Comparison of ENCODE assay signal across 9 mouse cellular contexts in genomic region chr7:135487423-135487822, GRCm38 (mm10). TPM values are rescaled to one million over a fixed set of nuclear protein-coding genes. Genes with fewer than 3 reads are reported as not detected.
DNase-seq lines count a peak whose midpoint lies in the region; ATAC-seq and TF ChIP-seq lines count a peak whose summit lies in the region.
"Had no signal": no experiment of that assay in that cellular context is flagged by ENCODE, and none has a peak within 500 bp of the region (broad histone marks: within the 10 kb centered on the region; RNA-seq: fewer than 3 reads in every experiment).

No protein-coding gene starts in this region.

- H3K4me3 ChIP-seq in G1E (ENCODE audit: low read depth, low read length), result no peak overlapping the region
- H3K4me3 ChIP-seq in lung, embryonic 16.5 days (ENCODE audit: low read length), result no peak overlapping the region

- no peak overlapping the region for H3K4me2 ChIP-seq in lung, embryonic 16.5 days (ENCODE audit: low read depth, low read length)

- H3K4me1 ChIP-seq in G1E (ENCODE audit: insufficient read depth, low read depth, low read length), result 0 out of 2 replicates have a peak, but pooled peaks cover 4% of the 10 kb centered on the region
- H3K4me1 ChIP-seq in lung, embryonic 16.5 days (replicated peaks; ENCODE audit: control insufficient read depth, insufficient read depth, low read length), result no peaks in the 10 kb centered on the region

- H3K9me3 ChIP-seq in G1E (replicated peaks), result no peaks in the 10 kb centered on the region
- H3K9me3 ChIP-seq in lung, embryonic 16.5 days (ENCODE audit: control insufficient read depth, low read length), result no peaks in the 10 kb centered on the region

- no peak overlapping the region for H3K27ac ChIP-seq in lung, embryonic 16.5 days (ENCODE audit: low read length)

- no peak for ATAC-seq in G1E (ENCODE audit: extremely low read depth, insufficient number of reproducible peaks, low FRiP score, poor library complexity, severe bottlenecking)
- ATAC-seq in frontal cortex, adult (ENCODE audit: low TSS enrichment), result 0 out of 2 replicates have a peak, but pooled peaks have one; percentile 47
- ATAC-seq in lung, embryonic 16.5 days (ENCODE audit: low read depth), result peak; percentile 51; the same call in 1 of the 2 replicates
- ATAC-seq in inflammation-experienced regulatory T-cells, adult 6 months, result no peak

- H3K9ac ChIP-seq in lung, embryonic 16.5 days (ENCODE audit: low read length), result no peak overlapping the region

- WGBS in lung, embryonic 16.5 days, result 22% methylated on average over 4 of the region's 4 CpGs

- peak; percentile 67 for TF ChIP-seq CTCF in G1E (IDR thresholded peaks at IDR 0.05; ENCODE audit: low read depth, low read length)

- peaks cover 14% of the 10 kb centered on the region for H3K27me3 ChIP-seq in G1E (ENCODE audit: insufficient read depth, low read length)
- H3K27me3 ChIP-seq in lung, embryonic 16.5 days (ENCODE audit: control insufficient read depth, insufficient read depth, low read depth, low read length), result no peaks in the 10 kb centered on the region

- H3K36me3 ChIP-seq in G1E (replicated peaks), result no peaks in the 10 kb centered on the region
- H3K36me3 ChIP-seq in lung, embryonic 16.5 days (ENCODE audit: control insufficient read depth, insufficient read depth, low read length), result no peaks in the 10 kb centered on the region

- DNase-seq in CD4-positive, CD25-positive, alpha-beta regulatory T cell, adult 2 months (ENCODE audit: low read depth, low spot score), result peak; percentile 74
- DNase-seq in G1E (ENCODE audit: low spot score), result peak; percentile 16
- peak; percentile 48 for DNase-seq in cerebellum, adult 11 months
- DNase-seq in kidney, postnatal 36 days, result peak; percentile 44 to 84
- peak; percentile 35 for DNase-seq in right cerebral cortex, adult 18-20 months

RNA-seq across cellular contexts. Expression of gene Clrn3, which starts 41.0 kb away (rescaled TPM):
- total RNA-seq in G1E (2014; fragmentation: Nextera tagmentation) (not detected in 2 replicates), G1E (2017) (0.06 and 0.11 TPM in 2 replicates)
- polyA plus RNA-seq in G1E (2012), result not detected in 2 replicates
- not detected in 2 replicates for polyA plus RNA-seq in lung, embryonic 16.5 days (2015; fragmentation: Nextera tagmentation; extraction: Ambion mirVana)
- polyA plus RNA-seq in inflammation-experienced regulatory T-cells, adult 6 months (2017; shearing (Covaris generic)), result not detected
- polyA plus RNA-seq: heart, embryonic 14.5 days had no signal

RNA-seq across cellular contexts. Expression of gene Ptpre, which starts 49.9 kb away (rescaled TPM):
- total RNA-seq in G1E (2014; fragmentation: Nextera tagmentation) (154 and 161 TPM in 2 replicates), G1E (2017) (109 and 119 TPM in 2 replicates)
- polyA plus RNA-seq in G1E (2012), result 30.5 and 31.4 TPM in 2 replicates
- 2.5 and 2.6 TPM in 2 replicates for polyA plus RNA-seq in lung, embryonic 16.5 days (2015; fragmentation: Nextera tagmentation; extraction: Ambion mirVana)
- polyA plus RNA-seq in inflammation-experienced regulatory T-cells, adult 6 months (2017; shearing (Covaris generic)), result 10 to 100 TPM; 29.3 to 32.2 (median 30.3) TPM

Comparison
In these comparisons a context has a peak if more than half of its experiments do, and no peak if none do; other contexts are left out.
1. DNase-seq: peak in every context shown above with its lines; median percentile 74 in CD4-positive, CD25-positive, alpha-beta regulatory T cell, adult 2 months; 64 in kidney, postnatal 36 days; 48 in cerebellum, adult 11 months; 35 in right cerebral cortex, adult 18-20 months; 16 in G1E.
2. ATAC-seq: peak in frontal cortex, adult (single experiment) and lung, embryonic 16.5 days (single experiment); none in G1E (single experiment) and inflammation-experienced regulatory T-cells, adult 6 months (single experiment).